Mouse (Mus musculus): Measurements from ENCODE around the gene Gdf11.

DNA sequence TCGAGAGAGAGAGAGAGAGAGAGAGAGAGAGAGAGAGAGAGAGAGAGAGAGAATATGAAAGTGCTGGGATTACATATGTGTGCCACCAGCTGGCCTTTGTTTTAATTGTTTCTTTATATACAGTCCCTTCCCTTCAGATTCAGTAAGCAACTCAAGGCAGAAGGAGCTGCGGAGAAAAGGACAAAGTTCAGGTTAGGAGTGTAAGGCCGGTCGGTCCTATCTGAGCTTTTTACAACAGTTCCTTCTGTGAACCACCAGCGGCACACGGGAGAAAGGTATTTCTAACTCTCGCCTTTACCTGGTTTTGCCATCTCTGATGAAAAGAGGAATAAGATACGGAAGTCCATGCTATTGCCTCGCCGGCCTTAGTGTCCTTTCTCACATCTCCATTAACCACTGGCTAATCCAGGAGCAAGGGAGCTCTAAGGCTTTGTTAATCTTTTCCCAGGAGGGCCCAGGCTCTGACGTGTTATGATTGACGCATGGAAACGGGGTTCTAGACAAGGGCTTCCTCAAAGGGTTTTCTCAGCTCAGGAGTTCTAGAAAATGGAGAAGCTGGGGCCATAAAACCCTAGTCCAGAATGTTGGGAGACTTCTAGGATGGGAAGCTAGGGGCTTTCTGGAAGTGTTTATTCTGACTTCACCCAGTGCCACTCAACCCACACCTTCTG, 17.4 kb upstream of the Gdf11 start:
- TF ChIP-seq POLR2A (IDR thresholded peaks at IDR 0.05; ENCODE audit: insufficient read depth, low read depth, low read length) (no peak), CTCF (IDR thresholded peaks at IDR 0.05) (no peak), EP300 (IDR thresholded peaks at IDR 0.05; ENCODE audit: insufficient read depth, low read depth, low read length) (no peak)

All from heart, adult 2 months (tissue).